ENCODE assay signal across 8 mouse cellular contexts in the genomic region with DNA sequence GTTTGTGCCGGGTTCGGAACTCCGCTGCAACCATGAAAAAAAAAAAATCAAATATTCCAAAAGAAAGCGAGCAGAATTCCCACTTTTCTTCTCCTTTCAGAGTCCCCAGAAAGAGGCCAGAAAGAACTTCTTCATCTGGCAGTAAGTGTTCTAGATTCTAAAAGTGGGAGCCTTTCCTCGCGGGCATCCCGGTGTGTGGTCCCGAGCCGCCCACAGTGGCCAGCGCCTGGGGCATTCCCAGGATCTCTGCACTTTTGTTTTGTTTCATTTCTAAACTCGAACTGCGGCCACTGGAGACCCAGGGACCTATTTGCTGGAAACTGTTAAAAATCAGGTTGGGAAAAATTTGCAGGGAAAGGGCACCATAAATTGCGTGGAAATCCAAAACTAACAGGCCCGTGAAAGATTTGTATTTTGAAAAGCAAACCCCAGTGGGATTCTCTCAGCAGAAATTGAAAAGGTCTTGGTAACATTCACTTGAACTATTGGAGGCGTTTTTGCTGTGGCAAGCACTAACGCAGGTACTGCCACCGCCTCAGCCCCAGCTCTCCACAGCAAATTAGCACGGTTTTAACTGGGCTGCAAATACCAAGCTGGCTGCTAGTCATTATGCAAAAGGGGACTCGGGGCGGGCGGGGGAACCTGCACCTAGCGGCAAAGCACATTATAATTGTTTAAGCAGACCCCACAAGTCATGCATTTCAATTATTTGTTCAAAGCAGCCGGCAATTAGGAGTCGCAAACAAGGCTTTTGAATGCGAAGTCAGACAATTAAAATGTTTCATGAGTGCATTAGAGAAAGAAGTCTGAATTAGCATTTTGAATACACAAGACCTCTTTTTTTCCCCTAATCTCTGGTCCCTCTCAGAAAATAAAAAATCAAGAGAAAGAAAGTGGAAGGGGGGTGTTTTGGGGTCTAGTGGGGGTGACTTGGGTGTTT.
DNase-seq lines count a peak whose midpoint lies in the region; ATAC-seq and TF ChIP-seq lines count a peak whose summit lies in the region.

No protein-coding gene starts in this region.

- H3K9ac ChIP-seq in intestine, embryonic 15.5 days, result no peak overlapping the region
- H3K9ac ChIP-seq in intestine, postnatal 0 days (ENCODE audit: low read depth, low read length), result no peak overlapping the region
- no peak overlapping the region for H3K9ac ChIP-seq in forebrain, embryonic 12.5 days
- peak overlapping the region; percentile 41 for H3K9ac ChIP-seq in midbrain, embryonic 12.5 days (replicated peaks)

- TF ChIP-seq CTCF in intestine, postnatal 0 days (IDR thresholded peaks at IDR 0.05; ENCODE audit: low read depth), result no peak
- no peak for TF ChIP-seq CTCF in brain, embryonic 14.5 days (IDR thresholded peaks at IDR 0.05; ENCODE audit: borderline replicate concordance, extremely low read depth, insufficient read depth, insufficient read length)

- ATAC-seq in intestine, embryonic 15.5 days, result no peak
- ATAC-seq in intestine, postnatal 0 days, result no peak
- ATAC-seq in forebrain, embryonic 12.5 days (ENCODE audit: low FRiP score), result peak; percentile 85
- ATAC-seq in midbrain, embryonic 12.5 days (ENCODE audit: low FRiP score, low read depth), result 0 out of 2 replicates have a peak, but pooled peaks have one; percentile 50
- no peak for ATAC-seq in activated CD4-positive, CD25-positive, alpha-beta regulatory T cell, adult 4 months

- H3K27me3 ChIP-seq in intestine, embryonic 15.5 days (replicated peaks), result peaks cover 56% of the 10 kb centered on the region
- peaks cover 73% of the 10 kb centered on the region for H3K27me3 ChIP-seq in intestine, postnatal 0 days (replicated peaks; ENCODE audit: control insufficient read depth, insufficient read depth, low read length)
- H3K27me3 ChIP-seq in forebrain, embryonic 12.5 days, result peaks cover 94% of the 10 kb centered on the region
- peaks cover 66% of the 10 kb centered on the region for H3K27me3 ChIP-seq in midbrain, embryonic 12.5 days

- no peaks in the 10 kb centered on the region for H3K36me3 ChIP-seq in intestine, embryonic 15.5 days
- H3K36me3 ChIP-seq in intestine, postnatal 0 days (ENCODE audit: control insufficient read depth, insufficient read depth), result no peaks in the 10 kb centered on the region
- H3K36me3 ChIP-seq in forebrain, embryonic 12.5 days (replicated peaks), result no peaks in the 10 kb centered on the region
- no peaks in the 10 kb centered on the region for H3K36me3 ChIP-seq in midbrain, embryonic 12.5 days

- intact Hi-C loops in left cerebral cortex, postnatal 14 days (cut with DNase I), result loop anchor here (5.0 to 10.0 kb wide), 2 partner anchors 87 to 165 kb away; no protein-coding TSS in a partner anchor

- H3K4me3 ChIP-seq in intestine, embryonic 15.5 days (replicated peaks), result 0 out of 2 replicates have a peak overlapping the region, but pooled peaks have one; percentile 1
- no peak overlapping the region for H3K4me3 ChIP-seq in intestine, postnatal 0 days (ENCODE audit: low read depth, low read length)
- H3K4me3 ChIP-seq in forebrain, embryonic 12.5 days (replicated peaks), result peak overlapping the region; percentile 12; the same call in 1 of the 2 replicates
- H3K4me3 ChIP-seq in midbrain, embryonic 12.5 days, result peak overlapping the region; percentile 39

- no peak overlapping the region for H3K4me2 ChIP-seq in intestine, embryonic 15.5 days (replicated peaks)
- no peak overlapping the region for H3K4me2 ChIP-seq in intestine, postnatal 0 days (replicated peaks; ENCODE audit: low read depth)
- H3K4me2 ChIP-seq in forebrain, embryonic 12.5 days, result peak overlapping the region; percentile 51
- peak overlapping the region; percentile 77 for H3K4me2 ChIP-seq in midbrain, embryonic 12.5 days (replicated peaks)

- H3K4me1 ChIP-seq in intestine, embryonic 15.5 days (replicated peaks), result peaks cover 3% of the 10 kb centered on the region; the same call in 1 of the 2 replicates
- no peaks in the 10 kb centered on the region for H3K4me1 ChIP-seq in intestine, postnatal 0 days (replicated peaks; ENCODE audit: control insufficient read depth, insufficient read depth, low read length)
- peaks cover 33% of the 10 kb centered on the region for H3K4me1 ChIP-seq in forebrain, embryonic 12.5 days
- H3K4me1 ChIP-seq in midbrain, embryonic 12.5 days, result peaks cover 32% of the 10 kb centered on the region

- 4% methylated on average over 25 of the region's 25 CpGs for WGBS in intestine, embryonic 15.5 days
- 5% methylated on average over 25 of the region's 25 CpGs for WGBS in intestine, postnatal 0 days
- WGBS in forebrain, embryonic 12.5 days, result 1% methylated on average over 25 of the region's 25 CpGs
- under 1% methylated on average over 25 of the region's 25 CpGs for WGBS in midbrain, embryonic 12.5 days

- DNase-seq in brain, embryonic 14.5 days (ENCODE audit: low read depth), result peak; percentile 92
- DNase-seq in left cerebral cortex, postnatal 14 days (ENCODE audit: low spot score in 2 of 2), result no peak
- DNase-seq in layer of hippocampus, adult 9-10 months (ENCODE audit: low spot score), result no peak

- no peak for TF ChIP-seq POLR2A in brain, embryonic 14.5 days (IDR thresholded peaks at IDR 0.05; ENCODE audit: borderline replicate concordance, extremely low read depth, insufficient read depth, insufficient read length, poor library complexity, severe bottlenecking)

- H3K9me3 ChIP-seq in intestine, embryonic 15.5 days, result no peaks in the 10 kb centered on the region
- H3K9me3 ChIP-seq in intestine, postnatal 0 days (ENCODE audit: control insufficient read depth), result no peaks in the 10 kb centered on the region
- H3K9me3 ChIP-seq in forebrain, embryonic 12.5 days, result 0 out of 2 replicates have a peak, but pooled peaks cover 6% of the 10 kb centered on the region
- H3K9me3 ChIP-seq in midbrain, embryonic 12.5 days, result no peaks in the 10 kb centered on the region

- no peak overlapping the region for H3K27ac ChIP-seq in intestine, embryonic 15.5 days
- H3K27ac ChIP-seq in intestine, postnatal 0 days (ENCODE audit: low read depth, low read length), result no peak overlapping the region
- no peak overlapping the region for H3K27ac ChIP-seq in forebrain, embryonic 12.5 days
- no peak overlapping the region for H3K27ac ChIP-seq in midbrain, embryonic 12.5 days (replicated peaks)

Comparison
In these comparisons a context has a peak if more than half of its experiments do, and no peak if none do; other contexts are left out.
1. ATAC-seq: peak in forebrain, embryonic 12.5 days (single experiment) and midbrain, embryonic 12.5 days (single experiment); none in intestine, embryonic 15.5 days (single experiment), intestine, postnatal 0 days (single experiment) and activated CD4-positive, CD25-positive, alpha-beta regulatory T cell, adult 4 months (single experiment).
2. H3K4me2 ChIP-seq: peak in forebrain, embryonic 12.5 days (single experiment) and midbrain, embryonic 12.5 days (single experiment); none in intestine, embryonic 15.5 days (single experiment) and intestine, postnatal 0 days (single experiment).